Mouse (Mus musculus): ENCODE measurements around the gene Slc30a10.

Slc30a10 gene

DNA sequence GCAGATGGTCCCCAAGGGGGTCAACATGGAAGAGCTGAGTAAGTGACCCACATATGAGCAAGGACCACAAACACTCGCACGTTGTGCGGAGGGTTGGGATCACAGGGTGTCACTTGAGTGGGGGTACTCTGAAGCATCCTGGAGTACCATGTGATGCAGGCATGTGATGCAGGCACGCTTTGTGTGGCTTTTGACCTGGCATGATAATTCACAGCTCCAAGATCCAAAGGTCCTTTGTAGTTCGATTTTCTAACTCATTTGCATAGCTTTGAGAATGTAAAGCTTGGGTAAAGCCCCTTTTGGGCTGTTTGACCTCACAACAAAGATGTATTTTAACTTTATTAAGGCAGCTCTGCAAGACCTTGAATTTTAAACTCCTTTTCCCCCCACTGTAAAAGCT lies 8.2 kb downstream of the Slc30a10 start:
- no peak for DNase-seq (ENCODE audit: low spot score)

DNA sequence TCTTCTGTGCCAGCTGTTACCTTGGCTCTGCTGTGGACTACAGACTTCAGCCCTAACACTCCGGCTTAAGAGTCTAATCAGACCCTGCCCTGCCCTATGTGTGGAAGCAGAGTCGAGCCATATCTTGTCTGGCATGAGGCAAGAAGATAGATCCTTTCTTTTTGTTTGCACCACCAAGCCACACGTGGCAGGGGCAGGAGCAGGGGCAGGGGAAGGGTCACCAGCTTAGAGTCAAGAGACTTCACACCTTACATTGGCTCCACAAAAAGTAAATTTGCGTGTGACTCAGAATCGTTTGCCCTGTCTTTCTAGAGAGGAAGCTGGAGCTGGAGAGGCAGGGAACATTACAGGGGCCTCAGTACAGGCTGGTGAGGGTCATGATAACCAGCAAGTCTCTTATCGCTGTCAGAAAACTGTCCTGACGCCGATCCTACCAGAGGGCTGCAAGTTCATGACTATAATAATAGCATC lies 14.9 kb downstream of the Slc30a10 start:
- DNase-seq (ENCODE audit: low spot score): no peak

- no peak for DNase-seq (ENCODE audit: low spot score)
Measured at GRCm38 (mm10) chr1:185472025-185472720, 17.5 kb downstream of the Slc30a10 start.

- no peak for DNase-seq (ENCODE audit: low spot score)
Measured at GRCm38 (mm10) chr1:185472730-185473129, 18.1 kb downstream of the Slc30a10 start.

DNA sequence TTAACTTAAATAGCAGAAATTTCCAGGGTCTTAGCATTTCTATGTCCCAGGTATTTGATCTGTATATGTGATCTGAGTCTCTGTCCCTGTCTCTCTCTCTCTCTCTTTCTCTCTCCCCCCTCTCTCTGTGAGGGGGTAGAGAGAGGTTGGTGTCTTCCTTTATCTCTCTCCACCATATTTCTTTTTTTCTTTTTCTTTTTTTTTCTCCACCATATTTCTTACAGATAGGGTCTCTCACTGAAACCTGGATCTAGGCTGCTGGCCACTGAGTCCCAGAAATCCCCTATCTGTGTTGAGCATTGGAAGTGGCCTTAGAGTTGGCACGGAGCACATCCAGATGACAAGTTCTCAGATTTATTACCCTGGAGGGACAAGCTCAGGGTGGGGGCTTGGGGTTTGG lies 18.8 kb downstream of the Slc30a10 start:
- no peak for DNase-seq (ENCODE audit: low spot score)

GRCm38 (mm10) chr1:185479861-185480260 lies 25.2 kb downstream of the Slc30a10 start:
- no peak for DNase-seq (ENCODE audit: low spot score)

GRCm38 (mm10) chr1:185482001-185482761 lies 27.5 kb downstream of the Slc30a10 start:
- peak; percentile 76 for DNase-seq (ENCODE audit: low spot score)

DNA sequence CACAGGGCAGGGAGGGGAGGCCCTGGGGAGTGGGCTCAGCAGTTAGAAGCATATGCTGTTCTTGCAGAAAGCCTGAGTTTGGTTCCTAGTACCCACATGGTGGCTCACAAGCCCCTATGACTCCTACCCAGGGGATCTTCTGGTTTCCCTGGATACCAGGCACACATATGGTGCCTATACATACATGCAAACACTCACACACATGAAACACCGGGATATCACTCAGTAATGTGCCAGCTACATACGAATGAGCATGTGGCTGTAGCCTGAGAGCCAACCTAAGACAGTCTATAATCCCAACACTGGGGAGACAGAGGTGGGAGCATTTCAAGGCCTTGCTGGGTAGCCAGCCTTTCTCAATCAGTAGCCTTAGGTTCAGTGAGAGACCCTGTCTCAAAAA lies 28.1 kb downstream of the Slc30a10 start:
- DNase-seq (ENCODE audit: low spot score): no peak

GRCm38 (mm10) chr1:185483356-185484057 lies 28.9 kb downstream of the Slc30a10 start:
- DNase-seq (ENCODE audit: low spot score): no peak

GRCm38 (mm10) chr1:185484281-185484680 lies 29.6 kb downstream of the Slc30a10 start:
- no peak for DNase-seq (ENCODE audit: low spot score)

- no peak for DNase-seq (ENCODE audit: low spot score)
Measured at GRCm38 (mm10) chr1:185489893-185490292, 35.2 kb downstream of the Slc30a10 start.

DNA sequence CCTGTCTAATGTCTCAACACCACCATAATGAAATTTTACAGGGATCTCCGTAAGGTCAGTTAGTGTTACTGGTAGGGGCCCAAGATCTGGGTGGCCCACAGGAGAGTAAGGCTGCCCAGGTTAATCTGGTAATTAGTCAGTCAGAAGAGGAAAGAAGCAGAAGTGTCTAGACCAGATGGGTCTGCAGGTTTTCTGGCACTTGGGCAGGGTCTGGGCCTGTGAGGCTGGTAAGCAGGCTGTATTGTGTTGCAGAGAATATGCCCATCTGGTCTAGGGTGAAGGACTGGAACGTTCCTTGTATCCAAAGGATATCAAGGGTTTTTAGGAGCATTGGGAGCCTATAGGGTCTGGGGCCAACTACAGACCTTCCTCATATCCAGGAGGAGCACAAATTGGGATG lies 36.0 kb downstream of the Slc30a10 start:
- no peak for DNase-seq (ENCODE audit: low spot score)

GRCm38 (mm10) chr1:185493439-185494034 lies 38.9 kb downstream of the Slc30a10 start:
- no peak for DNase-seq (ENCODE audit: low spot score)

DNA sequence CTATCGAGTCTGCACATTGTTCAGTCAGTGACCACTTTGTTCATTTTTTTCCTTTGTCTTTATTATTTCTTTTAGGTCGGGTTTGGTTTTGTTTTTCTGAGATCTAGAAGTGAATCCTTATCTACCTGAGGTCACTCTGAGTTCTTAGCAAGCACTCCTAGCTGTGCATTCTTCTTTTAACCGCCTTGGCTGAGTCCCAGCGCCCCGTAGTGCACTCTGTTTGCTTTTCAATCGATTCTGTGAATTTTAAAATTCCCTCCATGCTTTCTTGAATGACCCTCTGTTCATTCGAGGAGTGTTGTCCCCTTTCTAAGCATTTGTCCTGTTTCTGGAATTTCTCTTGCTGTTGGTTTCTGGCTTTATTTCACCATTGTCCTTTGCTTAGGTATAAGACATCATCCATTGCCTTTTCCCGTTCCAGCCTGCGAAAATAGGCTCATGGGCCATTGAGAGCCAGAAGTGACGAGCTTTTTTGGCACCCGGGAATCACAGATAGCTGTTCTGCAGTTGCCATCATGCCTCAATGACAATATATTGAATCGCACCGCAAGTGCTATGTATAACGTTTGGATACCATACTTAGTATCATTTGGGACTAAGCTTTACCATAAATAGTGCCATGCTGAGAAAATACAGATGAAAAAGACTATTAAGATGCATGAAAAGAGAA lies 42.3 kb downstream of the Slc30a10 start:
- no peak for DNase-seq (ENCODE audit: low spot score)

- no peak for DNase-seq (ENCODE audit: low spot score)
Measured at GRCm38 (mm10) chr1:185500602-185501001, 46.0 kb downstream of the Slc30a10 start.

DNA sequence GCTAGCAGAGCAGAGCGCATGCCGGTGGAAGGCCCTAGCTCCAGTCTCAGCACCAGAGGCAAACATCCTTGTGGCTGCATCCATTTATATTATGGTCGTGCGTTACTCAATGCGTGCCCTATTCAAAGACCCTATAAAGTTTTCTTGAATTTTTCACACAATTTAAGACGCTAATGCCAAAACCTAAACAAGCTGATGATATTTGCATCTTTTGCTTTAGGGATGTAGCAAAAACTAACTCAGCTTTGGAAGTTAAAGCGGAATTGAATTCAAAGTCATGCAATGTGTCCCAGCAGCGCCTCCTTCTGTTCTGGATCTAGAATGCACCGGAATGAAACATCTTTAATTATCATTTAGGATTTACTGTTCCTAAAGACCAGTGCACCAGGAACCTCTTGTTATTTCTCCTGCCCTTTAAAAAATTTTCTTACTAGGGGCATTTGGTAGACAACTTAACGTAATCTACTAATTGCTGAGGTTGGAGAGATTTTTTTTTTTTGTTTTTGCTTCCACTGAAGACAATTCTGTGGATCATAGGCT lies 47.2 kb downstream of the Slc30a10 start:
- peak; percentile 40 for DNase-seq (ENCODE audit: low spot score)

- no peak for DNase-seq (ENCODE audit: low spot score)
Measured at GRCm38 (mm10) chr1:185502550-185502949, 47.9 kb downstream of the Slc30a10 start.

- DNase-seq (ENCODE audit: low spot score): no peak
Measured at GRCm38 (mm10) chr1:185509042-185509441, 54.4 kb downstream of the Slc30a10 start.

- DNase-seq (ENCODE audit: low spot score): no peak
Measured at GRCm38 (mm10) chr1:185511306-185511705, 56.7 kb downstream of the Slc30a10 start.

- no peak for DNase-seq (ENCODE audit: low spot score)
Measured at GRCm38 (mm10) chr1:185515526-185515979, 60.9 kb downstream of the Slc30a10 start.

- DNase-seq (ENCODE audit: low spot score): no peak
Measured at GRCm38 (mm10) chr1:185516041-185516440, 61.4 kb downstream of the Slc30a10 start.
